Mouse (Mus musculus) G1E (cell line): ENCODE measurements around the gene Tubb5.

Source experiments
- CTCF ChIP-seq: IDR thresholded peaks from 2 replicates; pipeline ENCODE4 v1.5.1; 2012; ENCODE audit warnings: low read depth, low read length, inconsistent platforms, mixed read lengths
- GATA1 ChIP-seq: IDR thresholded peaks from 2 replicates; pipeline ENCODE4 v1.6.1; 2012; ENCODE audit warnings: borderline replicate concordance, low read length, inconsistent platforms, mixed read lengths
- GATA2 ChIP-seq: IDR thresholded peaks from 2 replicates; pipeline ENCODE4 v1.6.1; 2012; ENCODE audit warnings: low read depth, low read length, inconsistent platforms, borderline replicate concordance
- TAL1 ChIP-seq: conservative IDR thresholded peaks from 2 replicates; pipeline ENCODE4 v1.6.1; 2012; ENCODE audit warnings: low read depth, low read length, inconsistent platforms, mixed read lengths

DNA sequence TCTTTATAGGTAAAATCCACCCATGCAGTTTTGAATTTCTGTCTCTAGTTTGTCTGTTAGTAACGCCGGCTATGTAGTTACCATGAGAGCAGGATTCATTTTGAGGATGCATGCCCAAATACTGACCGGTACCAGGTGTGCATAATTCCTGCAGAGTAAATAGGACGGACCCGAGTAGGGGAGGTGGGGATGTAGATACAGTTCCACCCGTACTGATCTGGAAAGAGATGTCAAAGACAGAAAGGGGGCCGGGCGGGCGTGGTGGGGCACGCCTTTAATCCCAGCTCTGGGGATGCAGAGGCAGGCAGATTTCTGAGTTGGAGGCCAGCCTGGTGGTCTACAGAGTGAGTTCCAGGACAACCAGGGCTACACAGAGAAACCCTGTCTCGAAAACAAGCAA, 3.9 kb upstream of the Tubb5 start:
- TF ChIP-seq CTCF (no peak), GATA1 (no peak), GATA2 (no peak), TAL1 (no peak)
